9 mouse cellular contexts compared by ENCODE assay signal in the genomic region with DNA sequence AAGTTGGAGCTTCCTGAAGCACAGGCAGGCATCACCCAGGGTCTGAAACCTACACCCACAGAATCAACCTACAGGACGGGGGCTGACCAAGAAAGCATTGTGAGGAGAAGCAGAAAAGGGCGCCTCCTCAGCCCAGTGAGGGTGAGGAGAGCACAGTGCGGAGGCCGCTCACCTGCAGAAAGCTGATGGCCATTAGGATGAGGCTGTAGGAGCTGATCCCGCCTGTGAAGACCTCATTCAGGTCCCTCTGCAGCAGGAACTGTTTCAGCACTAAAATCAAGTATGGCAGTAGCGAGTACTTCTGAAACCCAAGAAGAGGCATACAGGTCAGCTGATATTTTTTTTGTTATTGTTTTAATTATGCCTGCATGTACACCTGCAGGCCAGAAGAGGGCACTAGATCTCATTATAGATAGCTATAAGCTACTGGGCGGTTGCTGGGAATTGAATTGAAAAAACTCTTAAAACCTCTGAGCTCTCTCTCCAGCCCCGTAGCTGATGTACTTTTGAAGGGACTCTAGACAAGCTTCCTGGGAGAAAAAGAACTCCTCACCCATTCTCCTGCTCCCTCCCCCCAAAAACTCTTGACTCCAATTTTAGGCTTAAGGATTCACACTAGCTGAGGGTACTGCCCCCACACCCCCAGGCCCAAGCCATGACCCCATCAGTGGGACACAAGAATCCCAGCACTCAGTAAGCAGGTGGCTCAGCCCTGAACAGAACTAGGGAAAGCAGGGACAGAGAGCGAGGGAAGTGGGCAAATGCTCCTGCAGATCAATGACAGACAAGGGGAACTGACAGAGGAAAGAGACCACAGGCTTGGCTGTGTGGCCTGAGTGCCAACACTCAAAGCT. TPM values are rescaled to one million over a fixed set of nuclear protein-coding genes. Genes with fewer than 3 reads are reported as not detected.
DNase-seq lines count a peak whose midpoint lies in the region; ATAC-seq lines count a peak whose summit lies in the region.
"Had no signal": no experiment of that assay in that cellular context is flagged by ENCODE, and none has a peak within 500 bp of the region (broad histone marks: within the 10 kb centered on the region; RNA-seq: fewer than 3 reads in every experiment).

No protein-coding gene starts in this region.

- ATAC-seq in frontal cortex, adult (ENCODE audit: low TSS enrichment), result peak; percentile 51
- peak; percentile 81 for ATAC-seq in inflammation-experienced regulatory T-cells, adult 6 months
- peak; percentile 71 for ATAC-seq in neural tube, embryonic 12.5 days (ENCODE audit: low FRiP score, low read depth)

- H3K9ac ChIP-seq in neural tube, embryonic 12.5 days, result no peak overlapping the region
- H3K9ac ChIP-seq: limb, embryonic 15.5 days had no signal

- H3K4me1 ChIP-seq in neural tube, embryonic 12.5 days, result no peaks in the 10 kb centered on the region

- no peak for DNase-seq in frontal cortex, postnatal 14 days (ENCODE audit: low spot score in 2 of 2)
- DNase-seq in 416B (ENCODE audit: low read depth) (peak; percentile 69), adipocyte (ENCODE audit: low spot score) (peak; percentile 53)
- DNase-seq in urinary bladder, postnatal 14 days (ENCODE audit: low spot score), result no peak
- DNase-seq in right cerebral cortex, adult 18-20 months, result no peak

- H3K9me3 ChIP-seq in neural tube, embryonic 12.5 days, result no peaks in the 10 kb centered on the region
- H3K9me3 ChIP-seq: limb, embryonic 15.5 days had no signal

- no peak overlapping the region for H3K27ac ChIP-seq in neural tube, embryonic 12.5 days
- H3K27ac ChIP-seq: limb, embryonic 15.5 days had no signal

- no peak overlapping the region for H3K4me2 ChIP-seq in neural tube, embryonic 12.5 days (replicated peaks)
- H3K4me2 ChIP-seq: limb, embryonic 15.5 days had no signal

- no peak overlapping the region for H3K4me3 ChIP-seq in neural tube, embryonic 12.5 days
- H3K4me3 ChIP-seq: limb, embryonic 15.5 days had no signal

- 70% methylated on average over 9 of the region's 9 CpGs for WGBS in neural tube, embryonic 12.5 days

- peaks cover 72% of the 10 kb centered on the region for H3K36me3 ChIP-seq in neural tube, embryonic 12.5 days

- H3K27me3 ChIP-seq in neural tube, embryonic 12.5 days (replicated peaks), result no peaks in the 10 kb centered on the region
- H3K27me3 ChIP-seq: limb, embryonic 15.5 days had no signal

RNA-seq across cellular contexts. Expression of gene Nsun2, which starts 23.9 kb away (rescaled TPM):
- 10 to 100 TPM; 17.2 to 38.5 (median 30.6) TPM for polyA plus RNA-seq in inflammation-experienced regulatory T-cells, adult 6 months (2017; shearing (Covaris generic))
- 99.4 and 106 TPM in 2 replicates for polyA plus RNA-seq in neural tube, embryonic 12.5 days (2016; fragmentation: Nextera tagmentation; extraction: Ambion mirVana)

RNA-seq across cellular contexts. Expression of gene Tent4a, which starts 24.8 kb away (rescaled TPM):
- polyA plus RNA-seq in inflammation-experienced regulatory T-cells, adult 6 months (2017; shearing (Covaris generic)), result 1 to 10 TPM; 3.7 to 5.8 (median 4.9) TPM
- polyA plus RNA-seq in neural tube, embryonic 12.5 days (2016; fragmentation: Nextera tagmentation; extraction: Ambion mirVana), result 7.4 and 8.2 TPM in 2 replicates

Comparison
In these comparisons a context has a peak if more than half of its experiments do, and no peak if none do; other contexts are left out.
1. DNase-seq: peak in 416B (single experiment) and adipocyte (single experiment); none in frontal cortex, postnatal 14 days (0 of 2), urinary bladder, postnatal 14 days (single experiment) and right cerebral cortex, adult 18-20 months (single experiment).
2. Peak in every context shown above with its lines, with median percentiles within 50 percentile points of each other: ATAC-seq.